Mouse (Mus musculus) ES-Bruce4 (cell line): Measurements from ENCODE around the gene Pex3.

ENCODE experiments used
- CTCF ChIP-seq: IDR thresholded peaks from one replicate; pipeline ENCODE4 v1.8.1; 2011; ENCODE audit warnings: low read depth, low read length
- POLR2A ChIP-seq: IDR thresholded peaks from one replicate; pipeline ENCODE4 v1.8.1; 2011; ENCODE audit warnings: low read length; ENCODE audit not compliant: insufficient read depth

- no peak for TF ChIP-seq CTCF
- no peak for TF ChIP-seq POLR2A
Observed at GRCm38 (mm10) chr10:13597491-13597890, 44.5 kb upstream of the Pex3 start.
